ENCODE assay signal across 8 mouse cellular contexts in the genomic region with DNA sequence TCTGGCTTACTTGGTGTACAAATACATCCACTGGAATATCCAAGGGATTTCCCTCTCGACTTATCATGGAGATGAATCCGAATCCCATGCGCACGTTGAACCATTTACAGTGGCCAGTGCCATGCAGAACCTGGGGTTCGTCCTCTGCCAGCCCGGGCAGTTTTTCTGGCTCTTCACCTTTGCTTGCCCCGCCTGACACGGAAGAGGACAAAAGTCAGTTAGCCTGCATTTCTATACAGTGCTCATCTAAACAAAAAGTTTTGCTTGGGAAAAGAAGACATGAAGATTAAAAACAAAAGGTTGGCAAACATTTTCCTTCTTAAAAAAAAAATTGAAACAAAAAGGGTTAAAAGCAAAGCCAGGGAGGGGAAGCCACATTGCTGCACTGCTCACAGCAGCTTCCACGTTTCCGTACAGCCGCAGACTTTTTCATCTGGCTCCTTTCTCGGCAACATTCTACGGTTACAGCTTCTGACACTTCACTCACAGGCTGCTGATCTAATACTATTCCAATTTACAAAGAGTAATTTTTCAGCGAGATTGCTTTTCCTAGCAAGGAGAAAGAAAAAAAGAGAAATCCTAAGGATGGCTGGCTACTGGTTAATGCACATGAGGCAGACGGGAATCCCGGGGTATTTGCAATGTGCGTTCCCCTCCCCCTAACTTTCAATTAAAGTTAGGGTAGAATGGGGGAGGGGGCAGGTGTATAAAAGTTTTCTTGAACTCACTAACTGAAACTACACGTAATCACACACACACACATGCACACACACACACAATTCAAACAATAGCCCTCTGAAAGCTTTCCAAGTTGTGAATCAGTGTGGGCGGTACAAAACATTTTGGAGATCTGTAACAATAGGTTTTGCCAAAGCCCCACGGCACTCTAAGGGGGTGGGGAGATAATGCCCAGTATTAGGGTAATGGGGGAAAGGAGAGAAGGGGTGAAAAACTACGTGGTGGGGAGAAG. TPM values are rescaled to one million over a fixed set of nuclear protein-coding genes. Genes with fewer than 3 reads are reported as not detected.
DNase-seq lines count a peak whose midpoint lies in the region; ATAC-seq lines count a peak whose summit lies in the region.

No protein-coding gene starts in this region.

- peak overlapping the region; percentile 72 for H3K4me2 ChIP-seq in heart, embryonic 14.5 days (ENCODE audit: low read length)
- H3K4me2 ChIP-seq in embryonic facial prominence, embryonic 14.5 days (ENCODE audit: low read depth, low read length) = peak overlapping the region; percentile 62
- H3K4me2 ChIP-seq in intestine, embryonic 16.5 days (ENCODE audit: low read depth, low read length) = peak overlapping the region; percentile 61
- peak overlapping the region; percentile 71 for H3K4me2 ChIP-seq in neural tube, embryonic 13.5 days

- H3K27me3 ChIP-seq in heart, embryonic 14.5 days (ENCODE audit: control insufficient read depth, insufficient read depth, low read length) = no peaks in the 10 kb centered on the region
- peaks cover 25% of the 10 kb centered on the region for H3K27me3 ChIP-seq in embryonic facial prominence, embryonic 14.5 days (replicated peaks; ENCODE audit: control insufficient read depth, insufficient read depth, low read length)
- H3K27me3 ChIP-seq in intestine, embryonic 16.5 days (replicated peaks; ENCODE audit: control insufficient read depth, insufficient read depth, low read length) = peaks cover 15% of the 10 kb centered on the region; the same call in 1 of the 2 replicates
- H3K27me3 ChIP-seq in neural tube, embryonic 13.5 days = peaks cover 17% of the 10 kb centered on the region

- intact Hi-C loops in heart, postnatal 36 days (cut with DNase I) = no loop called here

- no peaks in the 10 kb centered on the region for H3K9me3 ChIP-seq in heart, embryonic 14.5 days (ENCODE audit: control insufficient read depth, low read length)
- H3K9me3 ChIP-seq in embryonic facial prominence, embryonic 14.5 days (ENCODE audit: control insufficient read depth, low read length) = no peaks in the 10 kb centered on the region
- no peaks in the 10 kb centered on the region for H3K9me3 ChIP-seq in intestine, embryonic 16.5 days (ENCODE audit: control insufficient read depth, low read length)
- H3K9me3 ChIP-seq in neural tube, embryonic 13.5 days = no peaks in the 10 kb centered on the region

- peak overlapping the region; percentile 65 to 93 for H3K27ac ChIP-seq in heart, embryonic 14.5 days (replicated peaks in 1 of 2; ENCODE audit: control insufficient read depth in 1 of 2, insufficient read depth in 1 of 2, low read depth in 2 of 2, low read length in 2 of 2)
- H3K27ac ChIP-seq in embryonic facial prominence, embryonic 14.5 days (replicated peaks; ENCODE audit: low read depth, low read length) = no peak overlapping the region; the same call in 1 of the 2 replicates
- no peak overlapping the region for H3K27ac ChIP-seq in intestine, embryonic 16.5 days (ENCODE audit: low read length)
- peak overlapping the region; percentile 67 for H3K27ac ChIP-seq in neural tube, embryonic 13.5 days (replicated peaks)

- WGBS in heart, embryonic 14.5 days = under 1% methylated on average over 21 of the region's 21 CpGs
- under 1% methylated on average over 21 of the region's 21 CpGs for WGBS in embryonic facial prominence, embryonic 14.5 days
- WGBS in intestine, embryonic 16.5 days = 1% methylated on average over 21 of the region's 21 CpGs
- 1% methylated on average over 21 of the region's 21 CpGs for WGBS in neural tube, embryonic 13.5 days

- ATAC-seq in heart, embryonic 14.5 days (ENCODE audit: insufficient number of reproducible peaks, insufficient read depth, low FRiP score, low read depth) = peak; percentile 64; the same call in 1 of the 2 replicates
- peak; percentile 60; the same call in 1 of the 2 replicates for ATAC-seq in embryonic facial prominence, embryonic 14.5 days (ENCODE audit: low read depth)
- ATAC-seq in intestine, embryonic 16.5 days = peak; percentile 67
- ATAC-seq in neural tube, embryonic 13.5 days (ENCODE audit: low read depth) = peak; percentile 60
- no peak for ATAC-seq in activated CD4-positive, CD25-positive, alpha-beta regulatory T cell, adult 4 months

- H3K4me3 ChIP-seq in heart, embryonic 14.5 days (ENCODE audit: control insufficient read depth in 1 of 2, insufficient read depth in 1 of 2, low read depth in 1 of 2, low read length in 2 of 2) = peak overlapping the region; percentile 50 to 73
- peak overlapping the region; percentile 42 for H3K4me3 ChIP-seq in embryonic facial prominence, embryonic 14.5 days (ENCODE audit: low read depth, low read length)
- peak overlapping the region; percentile 49 for H3K4me3 ChIP-seq in intestine, embryonic 16.5 days (ENCODE audit: low read length)
- H3K4me3 ChIP-seq in neural tube, embryonic 13.5 days = peak overlapping the region; percentile 47

- H3K9ac ChIP-seq in heart, embryonic 14.5 days (ENCODE audit: low read length) = peak overlapping the region; percentile 71
- peak overlapping the region; percentile 27; the same call in 1 of the 2 replicates for H3K9ac ChIP-seq in embryonic facial prominence, embryonic 14.5 days (ENCODE audit: low read depth, low read length)
- peak overlapping the region; percentile 46; the same call in 1 of the 2 replicates for H3K9ac ChIP-seq in intestine, embryonic 16.5 days (ENCODE audit: low read depth, low read length)
- peak overlapping the region; percentile 41 for H3K9ac ChIP-seq in neural tube, embryonic 13.5 days

- H3K4me1 ChIP-seq in heart, embryonic 14.5 days (ENCODE audit: control insufficient read depth in 2 of 2, insufficient read depth in 2 of 2, low read length in 2 of 2) = peaks cover 0 to 16% of the 10 kb centered on the region in 2 experiments; a peak in 2 of 4 replicates
- H3K4me1 ChIP-seq in embryonic facial prominence, embryonic 14.5 days (ENCODE audit: control insufficient read depth, insufficient read depth, low read length) = peaks cover 4% of the 10 kb centered on the region
- H3K4me1 ChIP-seq in intestine, embryonic 16.5 days (ENCODE audit: control insufficient read depth, insufficient read depth, low read length) = 0 out of 2 replicates have a peak, but pooled peaks cover 5% of the 10 kb centered on the region
- peaks cover 45% of the 10 kb centered on the region for H3K4me1 ChIP-seq in neural tube, embryonic 13.5 days (replicated peaks)

- no peak for DNase-seq in heart, postnatal 36 days
- DNase-seq in embryonic facial prominence, embryonic 14.5 days (ENCODE audit: low spot score) = peak; percentile 74
- DNase-seq in layer of hippocampus, postnatal 10 days (ENCODE audit: low spot score in 2 of 2) = no peak
- no peak for DNase-seq in spleen, postnatal 10 days (ENCODE audit: low spot score in 2 of 2)

- no peaks in the 10 kb centered on the region for H3K36me3 ChIP-seq in heart, embryonic 14.5 days (ENCODE audit: control insufficient read depth, insufficient read depth, low read length)
- H3K36me3 ChIP-seq in embryonic facial prominence, embryonic 14.5 days (ENCODE audit: control insufficient read depth, insufficient read depth, low read length) = no peaks in the 10 kb centered on the region
- no peaks in the 10 kb centered on the region for H3K36me3 ChIP-seq in intestine, embryonic 16.5 days (ENCODE audit: control insufficient read depth, insufficient read depth, low read length)
- H3K36me3 ChIP-seq in neural tube, embryonic 13.5 days = no peaks in the 10 kb centered on the region

RNA-seq across cellular contexts. Expression of gene Lin28b, which starts 16.9 kb away (rescaled TPM):
- polyA plus RNA-seq in heart, embryonic 14.5 days (2014; fragmentation: Nextera tagmentation; extraction: Ambion mirVana) = 3.0 and 3.2 TPM in 2 replicates
- under 1 TPM; 0.16 to 0.17 TPM for total RNA-seq in heart, postnatal 36 days (2021)
- 0.57 and 0.92 TPM in 2 replicates for polyA plus RNA-seq in embryonic facial prominence, embryonic 14.5 days (2014; fragmentation: Nextera tagmentation; extraction: Ambion mirVana)
- 0.53 and 0.98 TPM in 2 replicates for polyA plus RNA-seq in intestine, embryonic 16.5 days (2015; fragmentation: Nextera tagmentation; extraction: Ambion mirVana)
- polyA plus RNA-seq in neural tube, embryonic 13.5 days (2015; fragmentation: Nextera tagmentation; extraction: Ambion mirVana) = 9.1 TPM in 2 replicates
- 1 to 10 TPM; 1.3 to 1.7 TPM for total RNA-seq in layer of hippocampus, postnatal 10 days (2021)
- under 1 TPM in 1 of 2 experiments, not detected in 1; 0.10 TPM for polyA plus RNA-seq in activated CD4-positive, CD25-positive, alpha-beta regulatory T cell, adult 4 months (2017; shearing (Covaris generic))

Comparison
In these comparisons a context has a peak if more than half of its experiments do, and no peak if none do; other contexts are left out.
1. H3K27ac ChIP-seq: peak in heart, embryonic 14.5 days (2 of 2) and neural tube, embryonic 13.5 days (single experiment); none in embryonic facial prominence, embryonic 14.5 days (single experiment) and intestine, embryonic 16.5 days (single experiment).
2. Peak in every context shown above with its lines, with median percentiles within 50 percentile points of each other: H3K4me2 ChIP-seq, H3K4me3 ChIP-seq and H3K9ac ChIP-seq.